Mouse (Mus musculus): Measurements from ENCODE around the gene Slco2b1. TPM values are rescaled to one million over a fixed set of nuclear protein-coding genes. Genes with fewer than 3 reads are reported as not detected.
A peak's percentile ranks its signal among the peaks of the same experiment; 100 is the strongest.

Slco2b1 gene
- total RNA-seq, 2 experiments from 2014 or later, result 4.2 to 6.7 TPM

GRCm38 (mm10) chr7:99661571-99662230 lies 49.4 kb downstream of the Slco2b1 start:
- intact Hi-C loops (cut with DNase I), result no loop called here

GRCm38 (mm10) chr7:99661071-99661470 lies 50.1 kb downstream of the Slco2b1 start:
- DNase-seq, result peak in 1 of 2 experiments; percentile 15
- intact Hi-C loops (cut with DNase I), result no loop called here

More at GRCm38 (mm10) chr7:99661571-99662230, 49.4 kb downstream of the Slco2b1 start:
- DNase-seq, result no peak

GRCm38 (mm10) chr7:99659379-99660029 lies 51.6 kb downstream of the Slco2b1 start:
- DNase-seq, result peak; percentile 68 to 83
- intact Hi-C loops (cut with DNase I), result loop anchor here (1.0 to 2.0 kb wide), 2 partner anchors 49 to 141 kb away; no protein-coding TSS in a partner anchor

GRCm38 (mm10) chr7:99654244-99654643 lies 56.9 kb downstream of the Slco2b1 start:
- intact Hi-C loops (cut with DNase I), result no loop called here

GRCm38 (mm10) chr7:99649585-99649984 lies 61.6 kb downstream of the Slco2b1 start:
- intact Hi-C loops (cut with DNase I), result no loop called here
- DNase-seq, result no peak

More at GRCm38 (mm10) chr7:99654244-99654643, 56.9 kb downstream of the Slco2b1 start:
- DNase-seq, result no peak

- DNase-seq, result peak; percentile 45 to 73
- intact Hi-C loops (cut with DNase I), result no loop called here
These were observed 62.5 kb downstream of the Slco2b1 start for GRCm38 (mm10) chr7:99648623-99649022.

- intact Hi-C loops (cut with DNase I), result no loop called here
- no peak for DNase-seq
These were observed 66.4 kb downstream of the Slco2b1 start for GRCm38 (mm10) chr7:99644701-99645100.

GRCm38 (mm10) chr7:99642078-99642477 lies 69.1 kb downstream of the Slco2b1 start:
- intact Hi-C loops (cut with DNase I), result no loop called here
- peak in 1 of 2 experiments; percentile 8 for DNase-seq

GRCm38 (mm10) chr7:99641245-99641644 lies 69.9 kb downstream of the Slco2b1 start:
- intact Hi-C loops (cut with DNase I), result no loop called here
- peak; percentile 62 to 67 for DNase-seq

GRCm38 (mm10) chr7:99633966-99634665 lies 77.0 kb downstream of the Slco2b1 start:
- intact Hi-C loops (cut with DNase I), result no loop called here
- DNase-seq, result peak; percentile 35 to 66

- intact Hi-C loops (cut with DNase I), result no loop called here
- DNase-seq, result no peak
These were observed 78.9 kb downstream of the Slco2b1 start for GRCm38 (mm10) chr7:99632286-99632685.

GRCm38 (mm10) chr7:99627366-99627765 lies 83.8 kb downstream of the Slco2b1 start:
- intact Hi-C loops (cut with DNase I), result no loop called here
- no peak for DNase-seq

- DNase-seq, result peak; percentile 76 to 78
- intact Hi-C loops (cut with DNase I), result no loop called here
These were observed 84.5 kb downstream of the Slco2b1 start, which contains the start of gene Tpbgl for GRCm38 (mm10) chr7:99626376-99627270. TSS of gene Tpbgl (minus strand) at chr7:99627103.

GRCm38 (mm10) chr7:99625722-99626375 lies 85.3 kb downstream of the Slco2b1 start:
- intact Hi-C loops (cut with DNase I), result loop anchor here (2.0 kb wide), 1 partner anchor 45 kb away; no protein-coding TSS in a partner anchor
- DNase-seq, result peak; percentile 92 to 93

GRCm38 (mm10) chr7:99618860-99619259 lies 92.3 kb downstream of the Slco2b1 start:
- DNase-seq, result no peak

GRCm38 (mm10) chr7:99618264-99618663 lies 92.9 kb downstream of the Slco2b1 start:
- DNase-seq, result no peak
- intact Hi-C loops (cut with DNase I), result loop anchor here (2.0 kb wide), 1 partner anchor 93 kb away; the partner anchor contains the start of gene Slco2b1

More at GRCm38 (mm10) chr7:99618860-99619259, 92.3 kb downstream of the Slco2b1 start:
- intact Hi-C loops (cut with DNase I), result loop anchor here (1.0 to 2.0 kb wide), 2 partner anchors 92 to 181 kb away; partner anchors contain the start of gene Slco2b1
